Mouse (Mus musculus): ENCODE measurements at regions not wholly inside any gene's neighbourhood (a gene's known extent, or its start where the extent isn't known, plus 50 kb on each side); places are given as distances from the start of the nearest gene placed in this dataset.

- Histone ChIP-seq H3K9me3 (replicated peaks; ENCODE audit: low read length) (peaks cover 6% of the 10 kb centered on the region), H3K79me2 (replicated peaks; ENCODE audit: control insufficient read depth, extremely low read depth, insufficient read depth, poor library complexity, severe bottlenecking) (no peaks in the 10 kb centered on the region), H3K9ac (ENCODE audit: insufficient read depth, low read depth) (no peak overlapping the region), H3K36me3 (replicated peaks in 1 of 2; ENCODE audit: control insufficient read depth in 1 of 2, insufficient read depth in 1 of 2, low read length in 1 of 2) (no peaks in the 10 kb centered on the region), H3K4me3 (replicated peaks in 1 of 3; ENCODE audit: low read depth in 2 of 3, low read length in 2 of 3, poor library complexity in 1 of 3) (no peak overlapping the region), H3K4me2 (ENCODE audit: insufficient read depth, low read depth, poor library complexity, severe bottlenecking) (no peak overlapping the region), H3K27ac (ENCODE audit: insufficient read depth, low read depth) (no peak overlapping the region), H3K27me3 (replicated peaks) (no peaks in the 10 kb centered on the region), H3K4me1 (ENCODE audit: control insufficient read depth in 1 of 2, insufficient read depth in 2 of 2) (no peaks in the 10 kb centered on the region)
- dilution Hi-C loops (cut with MboI; ENCODE audit: extremely low pct_ligation_motif_present, extremely low pct_unique_long_range_greater_than_20kb, low sequenced_read_pairs) (no loop called here), in situ Hi-C loops (cut with MboI; ENCODE audit: low pct_ligation_motif_present, low pct_unique_long_range_greater_than_20kb, low sequenced_read_pairs) (no loop called here)
- no peak for TF ChIP-seq PAX5 (IDR thresholded peaks at IDR 0.05; ENCODE audit: low read length)
- TF ChIP-seq MYC (IDR thresholded peaks at IDR 0.05; ENCODE audit: low read depth, low read length), result no peak
- no peak for TF ChIP-seq RCOR1 (conservative IDR thresholded peaks at IDR 0.05; ENCODE audit: low read depth, low read length)
- TF ChIP-seq KAT2A (IDR thresholded peaks at IDR 0.05; ENCODE audit: insufficient replicate concordance, low read length), result no peak
- no peak for TF ChIP-seq CHD1 (IDR thresholded peaks at IDR 0.05; ENCODE audit: low read depth, low read length)
- DNase-seq (ENCODE audit: extremely low read depth), result no peak
Observed at GRCm38 (mm10) chr3:41330356-41330755, 225.2 kb upstream of the Jade1 start.

- no peak for DNase-seq (ENCODE audit: extremely low read depth)
- TF ChIP-seq ZKSCAN1 (IDR thresholded peaks at IDR 0.05; ENCODE audit: borderline replicate concordance, low read depth, low read length) (no peak), UBTF (IDR thresholded peaks at IDR 0.05; ENCODE audit: low read depth, low read length) (no peak), RCOR1 (conservative IDR thresholded peaks at IDR 0.05; ENCODE audit: low read depth, low read length) (no peak), SMC3 (IDR thresholded peaks at IDR 0.05; ENCODE audit: low read depth, low read length) (no peak), CHD2 (IDR thresholded peaks at IDR 0.05; ENCODE audit: low read length) (no peak), SIN3A (IDR thresholded peaks at IDR 0.05; ENCODE audit: low read length) (no peak), NRF1 (IDR thresholded peaks at IDR 0.05; ENCODE audit: low read depth, low read length) (no peak), MAX (IDR thresholded peaks at IDR 0.05; ENCODE audit: low read length) (no peak), MAFK (IDR thresholded peaks at IDR 0.05; ENCODE audit: insufficient replicate concordance, low read length) (no peak), ZC3H11A (IDR thresholded peaks at IDR 0.05; ENCODE audit: low read depth, low read length) (no peak), USF2 (conservative IDR thresholded peaks at IDR 0.05; ENCODE audit: low read depth, low read length) (no peak), IRF4 (IDR thresholded peaks at IDR 0.05; ENCODE audit: low read depth, low read length) (no peak), JUND (conservative IDR thresholded peaks at IDR 0.05; ENCODE audit: low read depth, low read length) (no peak), ZNF384 (IDR thresholded peaks at IDR 0.05; ENCODE audit: low read depth, low read length) (no peak), MEF2A (IDR thresholded peaks at IDR 0.05; ENCODE audit: borderline replicate concordance, low read depth, low read length) (no peak), JUN (IDR thresholded peaks at IDR 0.05; ENCODE audit: insufficient read depth, low read depth, low read length) (no peak), TBP (conservative IDR thresholded peaks at IDR 0.05; ENCODE audit: low read depth, low read length) (no peak), ETS1 (conservative IDR thresholded peaks at IDR 0.05; ENCODE audit: low read depth, low read length) (no peak), NELFE (IDR thresholded peaks at IDR 0.05; ENCODE audit: low read depth, low read length) (no peak)
- dilution Hi-C loops (cut with MboI; ENCODE audit: extremely low pct_ligation_motif_present, extremely low pct_unique_long_range_greater_than_20kb, low sequenced_read_pairs) (no loop called here), in situ Hi-C loops (cut with MboI; ENCODE audit: low pct_ligation_motif_present, low pct_unique_long_range_greater_than_20kb, low sequenced_read_pairs) (no loop called here)
- Histone ChIP-seq H3K9me3 (replicated peaks; ENCODE audit: low read length) (peaks cover 3% of the 10 kb centered on the region), H3K9ac (ENCODE audit: insufficient read depth, low read depth) (no peak overlapping the region), H3K4me1 (ENCODE audit: control insufficient read depth in 1 of 2, insufficient read depth in 2 of 2) (no peaks in the 10 kb centered on the region), H3K27me3 (replicated peaks) (no peaks in the 10 kb centered on the region), H3K27ac (ENCODE audit: insufficient read depth, low read depth) (no peak overlapping the region), H3K79me2 (replicated peaks; ENCODE audit: control insufficient read depth, extremely low read depth, insufficient read depth, poor library complexity, severe bottlenecking) (no peaks in the 10 kb centered on the region), H3K4me3 (replicated peaks in 1 of 3; ENCODE audit: low read depth in 2 of 3, low read length in 2 of 3, poor library complexity in 1 of 3) (no peak overlapping the region), H3K4me2 (ENCODE audit: insufficient read depth, low read depth, poor library complexity, severe bottlenecking) (no peak overlapping the region), H3K36me3 (replicated peaks in 1 of 2; ENCODE audit: control insufficient read depth in 1 of 2, insufficient read depth in 1 of 2, low read length in 1 of 2) (no peaks in the 10 kb centered on the region)
Observed at GRCm38 (mm10) chr3:41328828-41329227, 226.7 kb upstream of the Jade1 start.

All from CH12.LX (cell line).